Mouse (Mus musculus) limb, embryonic 15.5 days (tissue): ENCODE data around the gene Grik5. TPM values are rescaled to one million over a fixed set of nuclear protein-coding genes. Genes with fewer than 3 reads are reported as not detected.

ENCODE experiments used
- ATAC-seq: fragments of 200-750 bp; cut with Nextera tagmentation; 2 replicates; pipeline ENCODE4 v1.8.0; 2017; ENCODE audit warnings: low read depth, moderate TSS enrichment; ENCODE audit not compliant: insufficient number of reproducible peaks, low FRiP score, low TSS enrichment
- H3K27ac ChIP-seq: fragments of 300-500 bp; sonication (generic); 2 replicates; pipeline ENCODE4 v1.5.1; 2015; ENCODE audit warnings: moderate library complexity, mild to moderate bottlenecking, inconsistent platforms
- H3K27me3 ChIP-seq: fragments of 300-500 bp; sonication (generic); 2 replicates; pipeline ENCODE4 v1.6.1; 2015; ENCODE audit warnings: inconsistent platforms
- H3K36me3 ChIP-seq: fragments of 300-500 bp; sonication (generic); 2 replicates; pipeline ENCODE4 v1.6.1; 2015; ENCODE audit warnings: inconsistent platforms
- H3K4me1 ChIP-seq: fragments of 300-500 bp; sonication (generic); 2 replicates; pipeline ENCODE4 v1.6.1; 2015; ENCODE audit warnings: inconsistent platforms
- H3K4me2 ChIP-seq: fragments of 300-500 bp; sonication (generic); 2 replicates; pipeline ENCODE4 v1.6.1; 2015; ENCODE audit warnings: mild to moderate bottlenecking, inconsistent platforms
- H3K4me3 ChIP-seq: fragments of 300-500 bp; sonication (generic); 2 replicates; pipeline ENCODE4 v1.5.1; 2015; ENCODE audit warnings: mild to moderate bottlenecking, inconsistent platforms
- H3K9ac ChIP-seq: fragments of 300-500 bp; sonication (generic); 2 replicates; pipeline ENCODE4 v1.6.1; 2015; ENCODE audit warnings: inconsistent platforms
- H3K9me3 ChIP-seq: fragments of 300-500 bp; sonication (generic); 2 replicates; pipeline ENCODE4 v1.6.1; 2016; ENCODE audit warnings: inconsistent platforms
- WGBS: fragments of 180-500 bp; shearing (Covaris S2); methylation state at CpG from one replicate; pipeline ENCODE4 v1.1.7; 2015; 5-methylcytosine and 5-hydroxymethylcytosine counted together
- polyA plus RNA-seq: library from polyadenylated mRNA; unstranded; fragments of >200 nt; fragmentation: Nextera tagmentation; extraction: Ambion mirVana; gene quantifications from 2 replicates; pipeline ENCODE4 v1.2.1, GENCODE M21; 2015

The Grik5 gene
- polyA plus RNA-seq, 1 experiment from 2014 or later = 5.7 TPM

GRCm38 (mm10) chr7:25000711-25001110 lies 71.4 kb downstream of the Grik5 start:
- Histone ChIP-seq H3K27me3 (peaks cover 31% of the 10 kb centered on the region), H3K4me2 (no peak overlapping the region), H3K27ac (no peak overlapping the region), H3K9me3 (no peaks in the 10 kb centered on the region), H3K9ac (no peak overlapping the region), H3K36me3 (no peaks in the 10 kb centered on the region), H3K4me3 (no peak overlapping the region), H3K4me1 (peaks cover 5% of the 10 kb centered on the region)
- ATAC-seq = no peak
- 67% methylated on average over 12 of the region's 12 CpGs for WGBS

GRCm38 (mm10) chr7:25000211-25000610 lies 71.9 kb downstream of the Grik5 start:
- Histone ChIP-seq H3K4me3 (no peak overlapping the region), H3K36me3 (no peaks in the 10 kb centered on the region)
- WGBS = 59% methylated on average over 7 of the region's 7 CpGs

GRCm38 (mm10) chr7:24993081-24993480 lies 79.1 kb downstream of the Grik5 start:
- ATAC-seq = no peak
- Histone ChIP-seq H3K27me3 (peaks cover 6% of the 10 kb centered on the region), H3K9me3 (no peaks in the 10 kb centered on the region), H3K36me3 (no peaks in the 10 kb centered on the region), H3K4me1 (no peaks in the 10 kb centered on the region), H3K27ac (no peak overlapping the region), H3K9ac (no peak overlapping the region), H3K4me3 (no peak overlapping the region), H3K4me2 (no peak overlapping the region)
- WGBS = 68% methylated on average over 6 of the region's 6 CpGs

More at GRCm38 (mm10) chr7:25000211-25000610, 71.9 kb downstream of the Grik5 start:
- H3K27me3 ChIP-seq = peaks cover 26% of the 10 kb centered on the region
- no peak for ATAC-seq
- H3K4me2 ChIP-seq = no peak overlapping the region
- H3K9ac ChIP-seq = no peak overlapping the region
- H3K27ac ChIP-seq = no peak overlapping the region
- H3K4me1 ChIP-seq = peaks cover under 1% of the 10 kb centered on the region; the same call in 1 of the 2 replicates
- H3K9me3 ChIP-seq = no peaks in the 10 kb centered on the region

GRCm38 (mm10) chr7:24990478-24990877 lies 81.7 kb downstream of the Grik5 start:
- 85% methylated on average over 8 of the region's 8 CpGs for WGBS
- no peak overlapping the region for H3K9ac ChIP-seq
- no peak for ATAC-seq
- H3K36me3 ChIP-seq = no peaks in the 10 kb centered on the region
- no peak overlapping the region for H3K4me3 ChIP-seq
- peaks cover 6% of the 10 kb centered on the region for H3K27me3 ChIP-seq
- no peaks in the 10 kb centered on the region for H3K4me1 ChIP-seq
- no peaks in the 10 kb centered on the region for H3K9me3 ChIP-seq
- no peak overlapping the region for H3K27ac ChIP-seq
- no peak overlapping the region for H3K4me2 ChIP-seq

GRCm38 (mm10) chr7:24987941-24988340 lies 84.2 kb downstream of the Grik5 start:
- 79% methylated on average over 14 of the region's 14 CpGs for WGBS
- Histone ChIP-seq H3K27me3 (peaks cover 1% of the 10 kb centered on the region; the same call in 1 of the 2 replicates), H3K9me3 (no peaks in the 10 kb centered on the region), H3K4me2 (no peak overlapping the region), H3K4me3 (no peak overlapping the region), H3K4me1 (no peaks in the 10 kb centered on the region), H3K9ac (no peak overlapping the region), H3K27ac (no peak overlapping the region), H3K36me3 (no peaks in the 10 kb centered on the region)
- ATAC-seq = no peak

GRCm38 (mm10) chr7:24985799-24986198 lies 86.3 kb downstream of the Grik5 start:
- Histone ChIP-seq H3K36me3 (no peaks in the 10 kb centered on the region), H3K9me3 (no peaks in the 10 kb centered on the region), H3K27me3 (no peaks in the 10 kb centered on the region), H3K27ac (no peak overlapping the region), H3K4me1 (no peaks in the 10 kb centered on the region), H3K4me2 (no peak overlapping the region), H3K9ac (no peak overlapping the region), H3K4me3 (no peak overlapping the region)
- no peak for ATAC-seq
- 71% methylated on average over 5 of the region's 5 CpGs for WGBS

- no peak overlapping the region for H3K27ac ChIP-seq
- no peaks in the 10 kb centered on the region for H3K36me3 ChIP-seq
- no peak overlapping the region for H3K4me3 ChIP-seq
- no peaks in the 10 kb centered on the region for H3K9me3 ChIP-seq
- H3K27me3 ChIP-seq = no peaks in the 10 kb centered on the region
- ATAC-seq = no peak
- 94% methylated on average over 2 of the region's 2 CpGs for WGBS
- H3K9ac ChIP-seq = no peak overlapping the region
- no peak overlapping the region for H3K4me2 ChIP-seq
- H3K4me1 ChIP-seq = no peaks in the 10 kb centered on the region
These were observed 87.8 kb downstream of the Grik5 start for GRCm38 (mm10) chr7:24984307-24984706.

GRCm38 (mm10) chr7:24983396-24983795 lies 88.8 kb downstream of the Grik5 start:
- no peak for ATAC-seq
- H3K4me1 ChIP-seq = no peaks in the 10 kb centered on the region
- no peaks in the 10 kb centered on the region for H3K36me3 ChIP-seq
- H3K9me3 ChIP-seq = no peaks in the 10 kb centered on the region
- no peak overlapping the region for H3K4me2 ChIP-seq
- H3K27ac ChIP-seq = no peak overlapping the region
- no peak overlapping the region for H3K4me3 ChIP-seq
- no peaks in the 10 kb centered on the region for H3K27me3 ChIP-seq
- H3K9ac ChIP-seq = no peak overlapping the region
- WGBS = 79% methylated on average over 5 of the region's 5 CpGs

GRCm38 (mm10) chr7:24980439-24980838 lies 91.7 kb downstream of the Grik5 start:
- Histone ChIP-seq H3K27me3 (no peaks in the 10 kb centered on the region), H3K36me3 (no peaks in the 10 kb centered on the region), H3K27ac (no peak overlapping the region), H3K9ac (no peak overlapping the region), H3K4me2 (no peak overlapping the region), H3K9me3 (no peaks in the 10 kb centered on the region), H3K4me3 (no peak overlapping the region), H3K4me1 (no peaks in the 10 kb centered on the region)
- 76% methylated on average over 7 of the region's 7 CpGs for WGBS
- no peak for ATAC-seq

GRCm38 (mm10) chr7:24978781-24979180 lies 93.4 kb downstream of the Grik5 start:
- Histone ChIP-seq H3K4me1 (no peaks in the 10 kb centered on the region), H3K9me3 (no peaks in the 10 kb centered on the region), H3K27me3 (no peaks in the 10 kb centered on the region), H3K4me3 (no peak overlapping the region), H3K4me2 (no peak overlapping the region), H3K27ac (no peak overlapping the region), H3K9ac (no peak overlapping the region), H3K36me3 (no peaks in the 10 kb centered on the region)
- WGBS = 77% methylated on average over 7 of the region's 7 CpGs
- no peak for ATAC-seq

- H3K9ac ChIP-seq = no peak overlapping the region
- H3K4me2 ChIP-seq = no peak overlapping the region
- WGBS = 31% methylated on average over 9 of the region's 9 CpGs
These were observed 97.1 kb downstream of the Grik5 start for GRCm38 (mm10) chr7:24974893-24975595.

GRCm38 (mm10) chr7:24973902-24974301 lies 98.2 kb downstream of the Grik5 start:
- Histone ChIP-seq H3K4me2 (no peak overlapping the region), H3K4me3 (no peak overlapping the region), H3K9me3 (no peaks in the 10 kb centered on the region), H3K4me1 (peaks cover 12% of the 10 kb centered on the region), H3K27me3 (no peaks in the 10 kb centered on the region), H3K27ac (no peak overlapping the region), H3K9ac (no peak overlapping the region), H3K36me3 (peaks cover 7% of the 10 kb centered on the region; the same call in 1 of the 2 replicates)
- 65% methylated on average over 5 of the region's 5 CpGs for WGBS
- ATAC-seq = no peak

More at GRCm38 (mm10) chr7:24974893-24975595, 97.1 kb downstream of the Grik5 start:
- no peak for ATAC-seq
- peaks cover under 1% of the 10 kb centered on the region; the same call in 1 of the 2 replicates for H3K36me3 ChIP-seq
- H3K27ac ChIP-seq = no peak overlapping the region
- H3K4me1 ChIP-seq = peaks cover 12% of the 10 kb centered on the region
- H3K4me3 ChIP-seq = no peak overlapping the region
- H3K27me3 ChIP-seq = no peaks in the 10 kb centered on the region
- H3K9me3 ChIP-seq = no peaks in the 10 kb centered on the region
